Mouse (Mus musculus): Measurements from ENCODE around the gene Thada. TPM values are rescaled to one million over a fixed set of nuclear protein-coding genes. Genes with fewer than 3 reads are reported as not detected.

Thada gene
- polyA plus RNA-seq, 1 experiment: 5.3 TPM

DNA sequence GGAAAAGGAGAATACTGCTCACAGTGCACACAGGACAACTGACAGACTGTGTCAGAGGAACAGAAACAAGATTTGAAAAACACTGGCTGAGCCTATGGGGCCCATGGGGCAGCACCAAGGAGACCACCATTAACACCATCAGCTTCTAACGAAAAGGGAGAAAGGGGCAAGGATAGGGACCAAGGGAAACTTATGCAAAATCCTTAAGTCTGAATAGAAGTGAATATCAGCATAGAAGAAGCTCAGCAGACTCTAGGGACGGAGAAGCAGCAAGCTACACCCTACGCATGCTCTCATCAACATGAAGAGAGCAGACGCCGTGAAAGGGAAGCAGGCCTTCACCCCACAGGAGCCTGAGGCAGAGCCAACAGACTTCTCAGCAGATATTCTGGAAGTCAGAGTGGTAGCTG lies 112.1 kb downstream of the Thada start:
- peaks cover 4% of the 10 kb centered on the region for H3K4me1 ChIP-seq (ENCODE audit: control insufficient read depth, insufficient read depth, low read length)
- TF ChIP-seq CTCF (IDR thresholded peaks at IDR 0.05; ENCODE audit: control insufficient read depth, insufficient read depth, low read length): no peak
- no peak for TF ChIP-seq POLR2A (IDR thresholded peaks at IDR 0.05; ENCODE audit: borderline replicate concordance, control insufficient read depth, low read depth, low read length)
- H3K4me3 ChIP-seq (replicated peaks; ENCODE audit: control insufficient read depth, low read depth, low read length): no peak overlapping the region
- H3K27ac ChIP-seq (ENCODE audit: control insufficient read depth, insufficient read depth, low read depth, low read length, poor library complexity): no peak overlapping the region
- 76% methylated on average over 5 of the region's 5 CpGs for WGBS

DNA sequence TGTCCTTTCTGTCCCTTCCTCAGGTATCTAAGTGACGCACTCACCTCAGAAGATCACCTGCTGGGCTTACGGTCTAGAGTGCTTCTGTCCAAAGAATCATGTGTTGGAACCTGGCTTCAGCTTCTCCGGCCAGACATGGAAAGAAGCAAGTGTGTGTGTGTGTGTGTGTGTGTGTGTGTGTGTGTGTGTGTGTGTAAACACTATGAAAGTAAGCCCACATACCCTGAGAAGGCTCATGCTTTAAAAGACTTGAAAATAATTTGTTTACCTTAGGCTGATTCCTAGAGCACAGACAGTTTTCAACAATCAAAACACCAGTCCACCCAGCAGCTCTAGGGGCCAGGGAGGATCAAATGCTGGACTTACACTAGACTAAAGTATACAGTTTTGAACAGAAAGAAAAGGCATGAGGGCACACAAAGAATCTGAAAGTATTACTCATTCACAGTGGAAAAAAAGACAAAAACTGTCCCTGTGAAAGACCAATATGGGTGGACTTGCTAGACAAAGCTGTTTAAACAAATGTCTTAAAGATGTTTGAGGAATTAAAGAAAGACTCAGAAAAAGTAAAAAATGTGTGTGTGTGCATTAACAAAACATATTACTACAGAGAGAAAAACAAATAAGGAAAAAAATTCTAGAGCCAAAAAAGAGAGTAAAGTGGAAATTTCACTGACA lies 112.6 kb downstream of the Thada start:
- WGBS: 89% methylated on average over 3 of the region's 3 CpGs
- no peak for TF ChIP-seq CTCF (IDR thresholded peaks at IDR 0.05; ENCODE audit: control insufficient read depth, insufficient read depth, low read length)
- TF ChIP-seq POLR2A (IDR thresholded peaks at IDR 0.05; ENCODE audit: borderline replicate concordance, control insufficient read depth, low read depth, low read length): no peak
- Histone ChIP-seq H3K4me1 (ENCODE audit: control insufficient read depth, insufficient read depth, low read length) (peaks cover 4% of the 10 kb centered on the region), H3K4me3 (replicated peaks; ENCODE audit: control insufficient read depth, low read depth, low read length) (no peak overlapping the region), H3K27ac (ENCODE audit: control insufficient read depth, insufficient read depth, low read depth, low read length, poor library complexity) (no peak overlapping the region)

- peaks cover 1% of the 10 kb centered on the region for H3K4me1 ChIP-seq (ENCODE audit: control insufficient read depth, insufficient read depth, low read length)
- 84% methylated on average over 3 of the region's 3 CpGs for WGBS
- no peak overlapping the region for H3K4me3 ChIP-seq (replicated peaks; ENCODE audit: control insufficient read depth, low read depth, low read length)
- TF ChIP-seq POLR2A (IDR thresholded peaks at IDR 0.05; ENCODE audit: borderline replicate concordance, control insufficient read depth, low read depth, low read length) (no peak), CTCF (IDR thresholded peaks at IDR 0.05; ENCODE audit: control insufficient read depth, insufficient read depth, low read length) (no peak)
- H3K27ac ChIP-seq (ENCODE audit: control insufficient read depth, insufficient read depth, low read depth, low read length, poor library complexity): no peak overlapping the region
These were observed 113.2 kb downstream of the Thada start for GRCm38 (mm10) chr17:84352790-84353154.

GRCm38 (mm10) chr17:84351912-84352789 lies 113.9 kb downstream of the Thada start:
- H3K4me1 ChIP-seq (ENCODE audit: control insufficient read depth, insufficient read depth, low read length): no peaks in the 10 kb centered on the region; the same call in none of the 2 replicates
- H3K4me3 ChIP-seq (replicated peaks; ENCODE audit: control insufficient read depth, low read depth, low read length): no peak overlapping the region
- TF ChIP-seq POLR2A (IDR thresholded peaks at IDR 0.05; ENCODE audit: borderline replicate concordance, control insufficient read depth, low read depth, low read length) (no peak), CTCF (IDR thresholded peaks at IDR 0.05; ENCODE audit: control insufficient read depth, insufficient read depth, low read length) (no peak)
- H3K27ac ChIP-seq (ENCODE audit: control insufficient read depth, insufficient read depth, low read depth, low read length, poor library complexity): no peak overlapping the region
- 65% methylated on average over 9 of the region's 9 CpGs for WGBS

GRCm38 (mm10) chr17:84351276-84351675 lies 114.7 kb downstream of the Thada start:
- Histone ChIP-seq H3K4me3 (replicated peaks; ENCODE audit: control insufficient read depth, low read depth, low read length) (no peak overlapping the region), H3K27ac (ENCODE audit: control insufficient read depth, insufficient read depth, low read depth, low read length, poor library complexity) (no peak overlapping the region), H3K4me1 (ENCODE audit: control insufficient read depth, insufficient read depth, low read length) (no peaks in the 10 kb centered on the region; the same call in none of the 2 replicates)
- TF ChIP-seq POLR2A (IDR thresholded peaks at IDR 0.05; ENCODE audit: borderline replicate concordance, control insufficient read depth, low read depth, low read length): no peak
- TF ChIP-seq CTCF (IDR thresholded peaks at IDR 0.05; ENCODE audit: control insufficient read depth, insufficient read depth, low read length): no peak
- WGBS: 75% methylated on average over 3 of the region's 3 CpGs

GRCm38 (mm10) chr17:84348865-84349264 lies 117.1 kb downstream of the Thada start:
- TF ChIP-seq CTCF (IDR thresholded peaks at IDR 0.05; ENCODE audit: control insufficient read depth, insufficient read depth, low read length) (no peak), POLR2A (IDR thresholded peaks at IDR 0.05; ENCODE audit: borderline replicate concordance, control insufficient read depth, low read depth, low read length) (no peak)
- no peak overlapping the region for H3K27ac ChIP-seq (ENCODE audit: control insufficient read depth, insufficient read depth, low read depth, low read length, poor library complexity)
- H3K4me3 ChIP-seq (replicated peaks; ENCODE audit: control insufficient read depth, low read depth, low read length): no peak overlapping the region
- H3K4me1 ChIP-seq (ENCODE audit: control insufficient read depth, insufficient read depth, low read length): no peaks in the 10 kb centered on the region; the same call in none of the 2 replicates
- WGBS: 74% methylated on average over 3 of the region's 3 CpGs

GRCm38 (mm10) chr17:84342299-84342817 lies 123.6 kb downstream of the Thada start:
- Histone ChIP-seq H3K4me1 (ENCODE audit: control insufficient read depth, insufficient read depth, low read length) (peaks cover 2% of the 10 kb centered on the region), H3K4me3 (replicated peaks; ENCODE audit: control insufficient read depth, low read depth, low read length) (no peak overlapping the region), H3K27ac (ENCODE audit: control insufficient read depth, insufficient read depth, low read depth, low read length, poor library complexity) (no peak overlapping the region)
- no peak for TF ChIP-seq CTCF (IDR thresholded peaks at IDR 0.05; ENCODE audit: control insufficient read depth, insufficient read depth, low read length)
- no peak for TF ChIP-seq POLR2A (IDR thresholded peaks at IDR 0.05; ENCODE audit: borderline replicate concordance, control insufficient read depth, low read depth, low read length)
- whole genome bisulfite sequencing: 76% methylated on average over 6 of the region's 6 CpGs

DNA sequence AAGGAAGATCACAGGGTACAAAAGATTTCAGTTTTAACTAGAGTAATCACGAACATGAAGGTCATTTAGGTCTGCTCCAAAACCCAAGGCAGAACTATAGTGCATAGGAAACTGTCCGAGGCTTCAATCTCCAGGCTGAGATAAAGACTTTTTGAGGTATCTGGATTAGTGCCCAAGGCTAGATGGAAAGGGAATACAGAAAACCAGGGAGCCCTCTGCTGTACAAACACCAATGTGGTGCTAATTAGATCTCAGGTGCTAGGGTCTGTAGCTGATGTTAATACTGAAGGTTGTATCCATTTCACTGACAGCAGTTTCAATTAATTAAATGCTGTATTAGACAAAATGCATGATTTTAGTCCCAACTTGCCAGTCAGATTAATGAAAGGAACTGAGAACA lies 124.3 kb downstream of the Thada start:
- TF ChIP-seq POLR2A (IDR thresholded peaks at IDR 0.05; ENCODE audit: borderline replicate concordance, control insufficient read depth, low read depth, low read length): no peak
- no peak for TF ChIP-seq CTCF (IDR thresholded peaks at IDR 0.05; ENCODE audit: control insufficient read depth, insufficient read depth, low read length)
- WGBS: 47% methylated on average over 2 of the region's 2 CpGs
- peaks cover 2% of the 10 kb centered on the region for H3K4me1 ChIP-seq (ENCODE audit: control insufficient read depth, insufficient read depth, low read length)
- no peak overlapping the region for H3K27ac ChIP-seq (ENCODE audit: control insufficient read depth, insufficient read depth, low read depth, low read length, poor library complexity)
- H3K4me3 ChIP-seq (replicated peaks; ENCODE audit: control insufficient read depth, low read depth, low read length): no peak overlapping the region

Data from bone marrow, adult 2 months (tissue).